ENCODE assay signal across 9 mouse cellular contexts in genomic region chr19:20601739-20602138, GRCm38 (mm10).
DNase-seq lines count a peak whose midpoint lies in the region; ATAC-seq and TF ChIP-seq lines count a peak whose summit lies in the region.
"Had no signal": no experiment of that assay in that cellular context is flagged by ENCODE, and none has a peak within 500 bp of the region (broad histone marks: within the 10 kb centered on the region; RNA-seq: fewer than 3 reads in every experiment).

No protein-coding gene starts in this region.

- H3K4me1 ChIP-seq in G1E (ENCODE audit: insufficient read depth, low read depth, low read length), result no peaks in the 10 kb centered on the region
- no peaks in the 10 kb centered on the region for H3K4me1 ChIP-seq in forebrain, embryonic 12.5 days
- H3K4me1 ChIP-seq: limb, embryonic 13.5 days had no signal

- no peaks in the 10 kb centered on the region for H3K36me3 ChIP-seq in G1E (replicated peaks)
- no peaks in the 10 kb centered on the region for H3K36me3 ChIP-seq in forebrain, embryonic 12.5 days (replicated peaks)
- H3K36me3 ChIP-seq: limb, embryonic 13.5 days had no signal

- no peak for DNase-seq in G1E (ENCODE audit: low spot score)
- peak; percentile 10 for DNase-seq in embryo, embryonic 10 days (ENCODE audit: low spot score)
- peak; percentile 70 to 85 for DNase-seq in kidney, adult 8-10 months
- DNase-seq in lung, postnatal 14 days, result peak; percentile 64
- peak; percentile 40 for DNase-seq in urinary bladder, postnatal 14 days (ENCODE audit: low spot score)
- DNase-seq in left cerebral cortex, adult 8-10 months (ENCODE audit: low spot score in 2 of 2), result no peak
- DNase-seq in layer of hippocampus, adult 11-12 months (ENCODE audit: low spot score), result no peak

- H3K9me3 ChIP-seq in G1E (replicated peaks), result no peaks in the 10 kb centered on the region
- no peaks in the 10 kb centered on the region for H3K9me3 ChIP-seq in forebrain, embryonic 12.5 days
- H3K9me3 ChIP-seq: limb, embryonic 13.5 days had no signal

- H3K27me3 ChIP-seq in G1E (ENCODE audit: insufficient read depth, low read length), result no peaks in the 10 kb centered on the region
- H3K27me3 ChIP-seq in forebrain, embryonic 12.5 days, result no peaks in the 10 kb centered on the region
- H3K27me3 ChIP-seq: limb, embryonic 13.5 days had no signal

- no peak for TF ChIP-seq CTCF in G1E (IDR thresholded peaks at IDR 0.05; ENCODE audit: low read depth, low read length)

- WGBS in forebrain, embryonic 12.5 days, result 74% methylated on average over 3 of the region's 3 CpGs

- peak; percentile 76; the same call in 1 of the 2 replicates for ATAC-seq in G1E (ENCODE audit: extremely low read depth, insufficient number of reproducible peaks, low FRiP score, poor library complexity, severe bottlenecking)
- ATAC-seq in forebrain, embryonic 12.5 days (ENCODE audit: low FRiP score), result no peak

- no peak overlapping the region for H3K4me3 ChIP-seq in G1E (ENCODE audit: low read depth, low read length)
- no peak overlapping the region for H3K4me3 ChIP-seq in forebrain, embryonic 12.5 days (replicated peaks)
- H3K4me3 ChIP-seq: limb, embryonic 13.5 days had no signal

- H3K9ac ChIP-seq in forebrain, embryonic 12.5 days, result no peak overlapping the region
- H3K9ac ChIP-seq: limb, embryonic 13.5 days had no signal

- no peak overlapping the region for H3K4me2 ChIP-seq in forebrain, embryonic 12.5 days
- H3K4me2 ChIP-seq: limb, embryonic 13.5 days had no signal

- H3K27ac ChIP-seq in forebrain, embryonic 12.5 days, result no peak overlapping the region
- H3K27ac ChIP-seq: limb, embryonic 13.5 days had no signal

Comparison
In these comparisons a context has a peak if more than half of its experiments do, and no peak if none do; other contexts are left out.
1. DNase-seq: peak in embryo, embryonic 10 days (single experiment), kidney, adult 8-10 months (2 of 2), lung, postnatal 14 days (single experiment) and urinary bladder, postnatal 14 days (single experiment); none in G1E (single experiment), left cerebral cortex, adult 8-10 months (0 of 2) and layer of hippocampus, adult 11-12 months (single experiment).